26 mouse cellular contexts compared by ENCODE assay signal in the genomic region with DNA sequence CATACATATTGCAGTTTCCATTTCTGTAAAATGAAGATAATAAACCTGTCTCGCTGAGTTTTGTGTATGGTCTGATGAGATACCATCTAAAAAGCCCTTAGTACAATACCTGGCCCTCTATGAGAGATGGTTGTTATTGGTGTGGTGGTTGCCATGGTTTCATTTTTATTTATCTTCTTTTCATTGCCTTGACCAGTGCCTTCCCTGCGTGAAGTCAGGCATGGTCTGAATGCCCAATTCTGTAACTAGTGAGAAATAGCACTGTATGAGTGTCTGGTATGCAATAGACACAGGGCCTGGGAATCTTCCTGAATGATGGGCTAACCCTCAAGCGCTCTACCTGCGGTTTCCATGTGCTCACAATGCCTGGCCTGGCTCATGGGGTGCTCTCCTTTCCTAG.
DNase-seq lines count a peak whose midpoint lies in the region; ATAC-seq and TF ChIP-seq lines count a peak whose summit lies in the region.
"Had no signal": no experiment of that assay in that cellular context is flagged by ENCODE, and none has a peak within 500 bp of the region (broad histone marks: within the 10 kb centered on the region; RNA-seq: fewer than 3 reads in every experiment).

No protein-coding gene starts in this region.

- peaks cover 66% of the 10 kb centered on the region for H3K36me3 ChIP-seq in forebrain, embryonic 13.5 days (ENCODE audit: poor library complexity, severe bottlenecking)
- H3K36me3 ChIP-seq in forebrain, embryonic 14.5 days (ENCODE audit: control insufficient read depth, insufficient read depth, low read length), result peaks cover 55% of the 10 kb centered on the region
- H3K36me3 ChIP-seq in hindbrain, embryonic 13.5 days, result peaks cover 62% of the 10 kb centered on the region
- H3K36me3 ChIP-seq in hindbrain, embryonic 14.5 days (replicated peaks; ENCODE audit: control insufficient read depth, insufficient read depth), result peaks cover 54% of the 10 kb centered on the region
- peaks cover 25% of the 10 kb centered on the region for H3K36me3 ChIP-seq in midbrain, embryonic 15.5 days (replicated peaks)
- peaks cover 58% of the 10 kb centered on the region for H3K36me3 ChIP-seq in midbrain, embryonic 10.5 days
- peaks cover 34% of the 10 kb centered on the region for H3K36me3 ChIP-seq in midbrain, postnatal 0 days (ENCODE audit: insufficient read depth, low read length)
- H3K36me3 ChIP-seq: G1E had no signal

- no peak overlapping the region for H3K9ac ChIP-seq in forebrain, embryonic 13.5 days
- no peak overlapping the region for H3K9ac ChIP-seq in forebrain, embryonic 14.5 days (ENCODE audit: low read length)
- no peak overlapping the region for H3K9ac ChIP-seq in hindbrain, embryonic 13.5 days
- H3K9ac ChIP-seq in hindbrain, embryonic 14.5 days, result no peak overlapping the region
- H3K9ac ChIP-seq in midbrain, embryonic 15.5 days, result no peak overlapping the region
- no peak overlapping the region for H3K9ac ChIP-seq in midbrain, postnatal 0 days (replicated peaks; ENCODE audit: low read length, poor library complexity, severe bottlenecking)
- H3K9ac ChIP-seq: hindbrain, embryonic 15.5 days had no signal

- no peak for DNase-seq in forebrain, embryonic 14.5 days (ENCODE audit: low spot score)
- DNase-seq in hindbrain, embryonic 14.5 days (ENCODE audit: low spot score), result no peak
- no peak for DNase-seq in midbrain, embryonic 10.5 days (ENCODE audit: low spot score)
- no peak for DNase-seq in midbrain, postnatal 0 days (ENCODE audit: low spot score)
- DNase-seq: adrenal gland, postnatal 10 days; adrenal gland, postnatal 36 days; B cell, adult 2 months; cerebellum, adult 18-20 months; cerebellum, adult 9-10 months; cerebellum, postnatal 14 days; gastrocnemius, postnatal 10 days; gastrocnemius, postnatal 36 days; heart, adult 2 months; heart, postnatal 14 days; heart, postnatal 4 days had no signal

- WGBS in forebrain, embryonic 13.5 days, result 73% methylated on average over 4 of the region's 4 CpGs
- 85% methylated on average over 4 of the region's 4 CpGs for WGBS in forebrain, embryonic 14.5 days
- 55% methylated on average over 4 of the region's 4 CpGs for WGBS in hindbrain, embryonic 13.5 days
- 68% methylated on average over 4 of the region's 4 CpGs for WGBS in hindbrain, embryonic 14.5 days
- WGBS in midbrain, embryonic 15.5 days, result 65% methylated on average over 4 of the region's 4 CpGs
- 83% methylated on average over 4 of the region's 4 CpGs for WGBS in midbrain, embryonic 10.5 days
- 65% methylated on average over 4 of the region's 4 CpGs for WGBS in midbrain, postnatal 0 days

- no peak for TF ChIP-seq CTCF in midbrain, postnatal 0 days (IDR thresholded peaks at IDR 0.05)

- H3K27ac ChIP-seq in forebrain, embryonic 13.5 days, result no peak overlapping the region
- no peak overlapping the region for H3K27ac ChIP-seq in forebrain, embryonic 14.5 days (ENCODE audit: low read depth, low read length)
- H3K27ac ChIP-seq in hindbrain, embryonic 13.5 days, result no peak overlapping the region
- no peak overlapping the region for H3K27ac ChIP-seq in hindbrain, embryonic 14.5 days
- peak overlapping the region; percentile 10; the same call in 1 of the 2 replicates for H3K27ac ChIP-seq in midbrain, embryonic 15.5 days
- H3K27ac ChIP-seq in midbrain, embryonic 10.5 days (replicated peaks), result no peak overlapping the region
- 0 out of 2 replicates have a peak overlapping the region, but pooled peaks have one; percentile 1 for H3K27ac ChIP-seq in midbrain, postnatal 0 days (ENCODE audit: low read depth, low read length)
- H3K27ac ChIP-seq: heart, adult 2 months; heart, embryonic 10.5 days; heart, embryonic 13.5 days; hindbrain, embryonic 15.5 days had no signal

- ATAC-seq in forebrain, embryonic 13.5 days, result 0 out of 2 replicates have a peak, but pooled peaks have one; percentile 16
- no peak for ATAC-seq in forebrain, embryonic 14.5 days
- 0 out of 2 replicates have a peak, but pooled peaks have one; percentile 32 for ATAC-seq in hindbrain, embryonic 13.5 days (ENCODE audit: low FRiP score)
- ATAC-seq in hindbrain, embryonic 14.5 days (ENCODE audit: low FRiP score), result no peak
- ATAC-seq in midbrain, embryonic 15.5 days (replicated peaks), result peak; percentile 69
- ATAC-seq in midbrain, postnatal 0 days (ENCODE audit: low FRiP score), result 0 out of 2 replicates have a peak, but pooled peaks have one; percentile 20
- ATAC-seq: inflammation-experienced regulatory T-cells, adult 6 months; intestine, embryonic 16.5 days; Patski had no signal

- no peaks in the 10 kb centered on the region for H3K27me3 ChIP-seq in forebrain, embryonic 13.5 days
- H3K27me3 ChIP-seq in forebrain, embryonic 14.5 days (replicated peaks; ENCODE audit: control insufficient read depth, insufficient read depth, low read length), result no peaks in the 10 kb centered on the region
- no peaks in the 10 kb centered on the region for H3K27me3 ChIP-seq in hindbrain, embryonic 13.5 days
- no peaks in the 10 kb centered on the region for H3K27me3 ChIP-seq in hindbrain, embryonic 14.5 days (ENCODE audit: control insufficient read depth, insufficient read depth, low read length)
- no peaks in the 10 kb centered on the region for H3K27me3 ChIP-seq in midbrain, embryonic 15.5 days (replicated peaks)
- no peaks in the 10 kb centered on the region for H3K27me3 ChIP-seq in midbrain, embryonic 10.5 days (ENCODE audit: low read depth, poor library complexity, severe bottlenecking)
- no peaks in the 10 kb centered on the region for H3K27me3 ChIP-seq in midbrain, postnatal 0 days (ENCODE audit: insufficient read depth, low read length)
- H3K27me3 ChIP-seq: CH12.LX; heart, embryonic 13.5 days; hindbrain, embryonic 15.5 days; Patski had no signal

- no peak overlapping the region for H3K4me2 ChIP-seq in forebrain, embryonic 13.5 days
- H3K4me2 ChIP-seq in forebrain, embryonic 14.5 days (ENCODE audit: low read length), result no peak overlapping the region
- no peak overlapping the region for H3K4me2 ChIP-seq in hindbrain, embryonic 13.5 days
- no peak overlapping the region for H3K4me2 ChIP-seq in hindbrain, embryonic 14.5 days (replicated peaks)
- no peak overlapping the region for H3K4me2 ChIP-seq in midbrain, embryonic 15.5 days
- H3K4me2 ChIP-seq in midbrain, postnatal 0 days (ENCODE audit: low read depth, low read length, poor library complexity, severe bottlenecking), result no peak overlapping the region
- H3K4me2 ChIP-seq: heart, embryonic 13.5 days; hindbrain, embryonic 15.5 days had no signal

- no peak overlapping the region for H3K4me3 ChIP-seq in forebrain, embryonic 13.5 days
- no peak overlapping the region for H3K4me3 ChIP-seq in forebrain, embryonic 14.5 days (ENCODE audit: low read depth, low read length)
- H3K4me3 ChIP-seq in hindbrain, embryonic 13.5 days, result no peak overlapping the region
- no peak overlapping the region for H3K4me3 ChIP-seq in hindbrain, embryonic 14.5 days (replicated peaks; ENCODE audit: low read length)
- H3K4me3 ChIP-seq in midbrain, embryonic 15.5 days, result no peak overlapping the region
- H3K4me3 ChIP-seq in midbrain, embryonic 10.5 days, result no peak overlapping the region
- H3K4me3 ChIP-seq in midbrain, postnatal 0 days (ENCODE audit: low read depth, low read length), result no peak overlapping the region
- H3K4me3 ChIP-seq: heart, adult 2 months; heart, embryonic 10.5 days; heart, embryonic 13.5 days; hindbrain, embryonic 15.5 days had no signal

- 0 out of 2 replicates have a peak, but pooled peaks cover 2% of the 10 kb centered on the region for H3K4me1 ChIP-seq in forebrain, embryonic 13.5 days
- no peaks in the 10 kb centered on the region for H3K4me1 ChIP-seq in forebrain, embryonic 14.5 days (ENCODE audit: control insufficient read depth, insufficient read depth, low read length)
- peaks cover 12% of the 10 kb centered on the region for H3K4me1 ChIP-seq in hindbrain, embryonic 13.5 days (replicated peaks)
- H3K4me1 ChIP-seq in hindbrain, embryonic 14.5 days (replicated peaks; ENCODE audit: control insufficient read depth, insufficient read depth, low read length), result no peaks in the 10 kb centered on the region
- H3K4me1 ChIP-seq in midbrain, embryonic 15.5 days, result 0 out of 2 replicates have a peak, but pooled peaks cover 3% of the 10 kb centered on the region
- peaks cover 42% of the 10 kb centered on the region for H3K4me1 ChIP-seq in midbrain, embryonic 10.5 days
- H3K4me1 ChIP-seq in midbrain, postnatal 0 days (ENCODE audit: insufficient read depth, low read length), result no peaks in the 10 kb centered on the region
- H3K4me1 ChIP-seq: heart, embryonic 10.5 days had no signal

- H3K9me3 ChIP-seq in forebrain, embryonic 13.5 days (replicated peaks), result no peaks in the 10 kb centered on the region
- H3K9me3 ChIP-seq in forebrain, embryonic 14.5 days (replicated peaks; ENCODE audit: control insufficient read depth, low read length), result no peaks in the 10 kb centered on the region
- no peaks in the 10 kb centered on the region for H3K9me3 ChIP-seq in hindbrain, embryonic 13.5 days
- H3K9me3 ChIP-seq in hindbrain, embryonic 14.5 days (ENCODE audit: control insufficient read depth, low read length), result no peaks in the 10 kb centered on the region
- no peaks in the 10 kb centered on the region for H3K9me3 ChIP-seq in midbrain, embryonic 15.5 days
- H3K9me3 ChIP-seq in midbrain, embryonic 10.5 days (replicated peaks), result no peaks in the 10 kb centered on the region
- no peaks in the 10 kb centered on the region for H3K9me3 ChIP-seq in midbrain, postnatal 0 days (ENCODE audit: low read length)
- H3K9me3 ChIP-seq: heart, embryonic 10.5 days; heart, embryonic 13.5 days; hindbrain, embryonic 15.5 days had no signal

Comparison
In these comparisons a context has a peak if more than half of its experiments do, and no peak if none do; other contexts are left out.
1. ATAC-seq: peak in forebrain, embryonic 13.5 days (single experiment), hindbrain, embryonic 13.5 days (single experiment), midbrain, embryonic 15.5 days (single experiment) and midbrain, postnatal 0 days (single experiment); none in forebrain, embryonic 14.5 days (single experiment) and hindbrain, embryonic 14.5 days (single experiment).
2. H3K27ac ChIP-seq: peak in midbrain, embryonic 15.5 days (single experiment) and midbrain, postnatal 0 days (single experiment); none in forebrain, embryonic 13.5 days (single experiment), forebrain, embryonic 14.5 days (single experiment), hindbrain, embryonic 13.5 days (single experiment), hindbrain, embryonic 14.5 days (single experiment) and midbrain, embryonic 10.5 days (single experiment).